Mouse (Mus musculus): ENCODE data around the gene Ly6g6d.

- TF ChIP-seq CTCF (IDR thresholded peaks at IDR 0.05; ENCODE audit: low read depth, low read length) (no peak), POLR2A (IDR thresholded peaks at IDR 0.05; ENCODE audit: extremely low read depth, insufficient read depth, low read length) (no peak)
Observed at GRCm38 (mm10) chr17:35074097-35074496, 3.8 kb downstream of the Ly6g6d start.
